Mouse (Mus musculus) WW6 (cell line): ENCODE measurements around the gene Ddx11.
"Not testable (repeated sequence)": the region's sequence is repeated elsewhere in the genome, so short reads cannot be mapped to it uniquely, and the experiment has no call there.

Experiments used
- DNase-seq: peaks from one replicate; pipeline ENCODE4 v3.0.0-alpha.2; 2013; ENCODE audit warnings: low read depth, low spot score

The Ddx11 gene

GRCm38 (mm10) chr17:66112166-66112565 lies 11.2 kb upstream of the Ddx11 start:
- no peak for DNase-seq

- no peak for DNase-seq
Measured at GRCm38 (mm10) chr17:66118991-66119390, 4.3 kb upstream of the Ddx11 start.

GRCm38 (mm10) chr17:66120701-66121100 lies 2.6 kb upstream of the Ddx11 start:
- no peak for DNase-seq

- no peak for DNase-seq
Measured at GRCm38 (mm10) chr17:66123816-66124610, 693 bp downstream of the Ddx11 start.

GRCm38 (mm10) chr17:66125211-66125610 lies 1.9 kb downstream of the Ddx11 start:
- DNase-seq = no peak

- no peak for DNase-seq
Measured at GRCm38 (mm10) chr17:66130371-66130770, 7.1 kb downstream of the Ddx11 start.

GRCm38 (mm10) chr17:66131212-66131611 lies 7.9 kb downstream of the Ddx11 start:
- peak; percentile 63 for DNase-seq

GRCm38 (mm10) chr17:66152706-66153662 lies 29.7 kb downstream of the Ddx11 start:
- DNase-seq = not testable (repeated sequence)

- not testable (repeated sequence) for DNase-seq
Measured at GRCm38 (mm10) chr17:66153735-66154423, 30.6 kb downstream of the Ddx11 start.

- DNase-seq = no peak
Measured at GRCm38 (mm10) chr17:66154876-66155275, 31.6 kb downstream of the Ddx11 start.

GRCm38 (mm10) chr17:66158271-66158670 lies 35.0 kb downstream of the Ddx11 start:
- DNase-seq = no peak

- not testable (repeated sequence) for DNase-seq
Measured at GRCm38 (mm10) chr17:66167141-66167540, 43.8 kb downstream of the Ddx11 start.

GRCm38 (mm10) chr17:66170971-66171370 lies 47.7 kb downstream of the Ddx11 start:
- DNase-seq = not testable (repeated sequence)

- peak; percentile 13 for DNase-seq
Measured at GRCm38 (mm10) chr17:66190577-66190976, 67.3 kb downstream of the Ddx11 start.

GRCm38 (mm10) chr17:66197041-66197440 lies 73.7 kb downstream of the Ddx11 start:
- DNase-seq = no peak
